Mouse (Mus musculus): ENCODE measurements around the gene Primpol.

DNA sequence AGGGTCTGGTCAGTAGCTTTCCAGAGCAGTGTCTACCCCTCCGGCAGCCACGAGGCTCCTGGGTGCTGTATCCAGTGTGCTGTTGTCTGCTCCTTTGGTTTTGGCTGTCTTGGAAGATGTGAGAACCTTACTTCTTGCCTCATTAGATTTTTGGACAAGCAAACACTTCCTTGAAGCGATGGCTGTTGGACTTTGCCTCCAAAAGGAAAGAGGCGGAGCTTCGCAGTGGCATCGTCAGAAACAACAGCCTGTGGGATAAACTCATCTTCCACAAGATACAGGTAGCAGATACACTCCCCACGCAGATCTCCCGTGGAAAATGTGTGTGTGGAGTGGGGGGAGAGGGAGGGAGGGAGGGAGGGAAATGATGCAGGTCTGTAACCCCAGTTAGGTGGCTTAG, 90.9 kb downstream of the Primpol start:
- TF ChIP-seq POLR2A (IDR thresholded peaks at IDR 0.05; ENCODE audit: extremely low read depth, insufficient read depth, low read length) (no peak), CTCF (IDR thresholded peaks at IDR 0.05; ENCODE audit: low read depth, low read length) (no peak)
